Mouse (Mus musculus) brain, adult 2 months (tissue): ENCODE measurements around the gene 2210408I21Rik.
A peak's percentile ranks its signal among the peaks of the same experiment; 100 is the strongest.

ENCODE experiments used
- DNase-seq: peaks from one replicate; pipeline ENCODE4 v3.0.0; 2011; ENCODE audit warnings: low read depth, low spot score

2210408I21Rik gene

GRCm38 (mm10) chr13:77134931-77135620 lies at the start of gene 2210408I21Rik, which contains the start of gene Slf1:
TSS of gene 2210408I21Rik (plus strand) at chr13:77135540.
TSS of gene Slf1 (minus strand) at chr13:77135473.
- peak; percentile 95 for DNase-seq

GRCm38 (mm10) chr13:77092876-77093275 lies 42.5 kb upstream of the 2210408I21Rik start:
- DNase-seq: peak; percentile 62

GRCm38 (mm10) chr13:77107734-77108133 lies 27.6 kb upstream of the 2210408I21Rik start:
- no peak for DNase-seq

- DNase-seq: no peak
These were observed 16.6 kb upstream of the 2210408I21Rik start for GRCm38 (mm10) chr13:77118695-77119094.

- DNase-seq: peak; percentile 67
These were observed 10.2 kb upstream of the 2210408I21Rik start for GRCm38 (mm10) chr13:77125159-77125558.

GRCm38 (mm10) chr13:77128240-77128639 lies 7.1 kb upstream of the 2210408I21Rik start:
- no peak for DNase-seq

- no peak for DNase-seq
These were observed 4.2 kb upstream of the 2210408I21Rik start for GRCm38 (mm10) chr13:77131132-77131531.

- no peak for DNase-seq
These were observed 261 bp downstream of the 2210408I21Rik start for GRCm38 (mm10) chr13:77135621-77135981.

- DNase-seq: no peak
These were observed 5.5 kb downstream of the 2210408I21Rik start for GRCm38 (mm10) chr13:77140890-77141289.

- no peak for DNase-seq
These were observed 42.6 kb downstream of the 2210408I21Rik start for GRCm38 (mm10) chr13:77177931-77178330.

GRCm38 (mm10) chr13:77190606-77191005 lies 55.3 kb downstream of the 2210408I21Rik start:
- DNase-seq: no peak

- no peak for DNase-seq
These were observed 56.9 kb downstream of the 2210408I21Rik start for GRCm38 (mm10) chr13:77192201-77192600.

GRCm38 (mm10) chr13:77208764-77209418 lies 73.6 kb downstream of the 2210408I21Rik start:
- DNase-seq: no peak

GRCm38 (mm10) chr13:77213196-77213595 lies 77.9 kb downstream of the 2210408I21Rik start:
- no peak for DNase-seq

GRCm38 (mm10) chr13:77215460-77215859 lies 80.1 kb downstream of the 2210408I21Rik start:
- DNase-seq: no peak

- DNase-seq: no peak
These were observed 82.4 kb downstream of the 2210408I21Rik start for GRCm38 (mm10) chr13:77217672-77218280.

- no peak for DNase-seq
These were observed 85.7 kb downstream of the 2210408I21Rik start for GRCm38 (mm10) chr13:77221072-77221471.

GRCm38 (mm10) chr13:77256541-77256940 lies 121.2 kb downstream of the 2210408I21Rik start:
- no peak for DNase-seq

GRCm38 (mm10) chr13:77262715-77263338 lies 127.5 kb downstream of the 2210408I21Rik start:
- DNase-seq: no peak

- no peak for DNase-seq
These were observed 128.2 kb downstream of the 2210408I21Rik start for GRCm38 (mm10) chr13:77263400-77264179.

GRCm38 (mm10) chr13:77264481-77264880 lies 129.1 kb downstream of the 2210408I21Rik start:
- DNase-seq: no peak
